Mouse (Mus musculus) hindbrain, embryonic 12.5 days (tissue): ENCODE results near the gene Wfikkn2. TPM values are rescaled to one million over a fixed set of nuclear protein-coding genes. Genes with fewer than 3 reads are reported as not detected.
"Not testable (repeated sequence)": the region's sequence is repeated elsewhere in the genome, so short reads cannot be mapped to it uniquely, and the experiment has no call there.

Experiments used
- ATAC-seq: fragments of 200-750 bp; cut with Nextera tagmentation; 2 replicates; pipeline ENCODE4 v1.8.0; 2017; ENCODE audit warnings: moderate TSS enrichment; ENCODE audit not compliant: low FRiP score
- H3K27ac ChIP-seq: fragments of 300-500 bp; sonication (generic); 2 replicates; pipeline ENCODE4 v1.5.1; 2016; ENCODE audit warnings: mild to moderate bottlenecking
- H3K27me3 ChIP-seq: fragments of 300-500 bp; sonication (generic); 2 replicates; pipeline ENCODE4 v1.6.1; 2016; ENCODE audit warnings: mild to moderate bottlenecking
- H3K36me3 ChIP-seq: fragments of 300-500 bp; sonication (generic); 2 replicates; pipeline ENCODE4 v1.6.1; 2016; ENCODE audit warnings: mild to moderate bottlenecking
- H3K4me1 ChIP-seq: fragments of 300-500 bp; sonication (generic); 2 replicates; pipeline ENCODE4 v1.6.1; 2016
- H3K4me2 ChIP-seq: fragments of 300-500 bp; sonication (generic); replicated peaks from 2 replicates; pipeline ENCODE4 v1.6.1; 2016; ENCODE audit warnings: mild to moderate bottlenecking
- H3K4me3 ChIP-seq: fragments of 300-500 bp; sonication (generic); 2 replicates; pipeline ENCODE4 v1.5.1; 2016; ENCODE audit warnings: mild to moderate bottlenecking
- H3K9ac ChIP-seq: fragments of 300-500 bp; sonication (generic); 2 replicates; pipeline ENCODE4 v1.6.1; 2016; ENCODE audit warnings: mild to moderate bottlenecking, moderate library complexity
- H3K9me3 ChIP-seq: fragments of 300-500 bp; sonication (generic); replicated peaks from 2 replicates; pipeline ENCODE4 v1.6.1; 2016; ENCODE audit warnings: mild to moderate bottlenecking
- WGBS: fragments of 180-500 bp; shearing (Covaris S2); methylation state at CpG from one replicate; pipeline ENCODE4 v1.1.7; 2016; 5-methylcytosine and 5-hydroxymethylcytosine counted together
- polyA plus RNA-seq: library from polyadenylated mRNA; unstranded; fragments of >200 nt; fragmentation: Nextera tagmentation; extraction: Ambion mirVana; gene quantifications from 2 replicates; pipeline ENCODE4 v1.2.1, GENCODE M21; 2016

Wfikkn2 gene
- polyA plus RNA-seq, 1 experiment from 2014 or later: 6.8 TPM

GRCm38 (mm10) chr11:94275226-94275625 is 29.4 kb upstream of the Wfikkn2 start:
- H3K4me3 ChIP-seq: no peak overlapping the region
- H3K9ac ChIP-seq: no peak overlapping the region
- WGBS: 82% methylated on average over 7 of the region's 7 CpGs
- no peak overlapping the region for H3K4me2 ChIP-seq
- H3K4me1 ChIP-seq: peaks cover 6% of the 10 kb centered on the region; the same call in 1 of the 2 replicates
- no peaks in the 10 kb centered on the region for H3K36me3 ChIP-seq
- ATAC-seq: no peak
- no peaks in the 10 kb centered on the region for H3K9me3 ChIP-seq
- H3K27ac ChIP-seq: no peak overlapping the region
- H3K27me3 ChIP-seq: no peaks in the 10 kb centered on the region

GRCm38 (mm10) chr11:94274206-94274867 is 28.5 kb upstream of the Wfikkn2 start:
- no peak overlapping the region for H3K9ac ChIP-seq
- no peaks in the 10 kb centered on the region for H3K9me3 ChIP-seq
- H3K4me1 ChIP-seq: peaks cover 6% of the 10 kb centered on the region; the same call in 1 of the 2 replicates
- H3K27ac ChIP-seq: no peak overlapping the region
- ATAC-seq: no peak
- WGBS: 91% methylated on average over 10 of the region's 10 CpGs
- no peak overlapping the region for H3K4me3 ChIP-seq
- H3K36me3 ChIP-seq: no peaks in the 10 kb centered on the region
- H3K27me3 ChIP-seq: no peaks in the 10 kb centered on the region
- H3K4me2 ChIP-seq: no peak overlapping the region

GRCm38 (mm10) chr11:94272960-94273927 is 27.4 kb upstream of the Wfikkn2 start:
- ATAC-seq: no peak
- H3K27me3 ChIP-seq: no peaks in the 10 kb centered on the region
- H3K27ac ChIP-seq: no peak overlapping the region
- H3K4me2 ChIP-seq: no peak overlapping the region
- 90% methylated on average over 21 of the region's 21 CpGs for WGBS
- no peaks in the 10 kb centered on the region for H3K9me3 ChIP-seq
- no peaks in the 10 kb centered on the region for H3K36me3 ChIP-seq
- H3K4me1 ChIP-seq: peaks cover 6% of the 10 kb centered on the region; the same call in 1 of the 2 replicates
- no peak overlapping the region for H3K4me3 ChIP-seq
- no peak overlapping the region for H3K9ac ChIP-seq

GRCm38 (mm10) chr11:94271015-94271414 is 25.2 kb upstream of the Wfikkn2 start:
- H3K4me2 ChIP-seq: no peak overlapping the region
- no peaks in the 10 kb centered on the region for H3K27me3 ChIP-seq
- H3K9me3 ChIP-seq: no peaks in the 10 kb centered on the region
- no peak overlapping the region for H3K4me3 ChIP-seq
- 88% methylated on average over 2 of the region's 2 CpGs for WGBS
- ATAC-seq: no peak
- no peak overlapping the region for H3K27ac ChIP-seq
- H3K9ac ChIP-seq: no peak overlapping the region
- no peaks in the 10 kb centered on the region for H3K4me1 ChIP-seq
- no peaks in the 10 kb centered on the region for H3K36me3 ChIP-seq

GRCm38 (mm10) chr11:94269906-94270305 is 24.1 kb upstream of the Wfikkn2 start:
- Histone ChIP-seq H3K4me2 (no peak overlapping the region), H3K9me3 (no peaks in the 10 kb centered on the region), H3K27me3 (no peaks in the 10 kb centered on the region), H3K9ac (no peak overlapping the region), H3K27ac (no peak overlapping the region), H3K4me1 (peaks cover 7% of the 10 kb centered on the region; the same call in 1 of the 2 replicates), H3K4me3 (no peak overlapping the region), H3K36me3 (no peaks in the 10 kb centered on the region)
- ATAC-seq: no peak
- WGBS: 86% methylated on average over 7 of the region's 7 CpGs

GRCm38 (mm10) chr11:94268761-94269160 is 23.0 kb upstream of the Wfikkn2 start:
- Histone ChIP-seq H3K4me2 (no peak overlapping the region), H3K27ac (no peak overlapping the region), H3K27me3 (no peaks in the 10 kb centered on the region), H3K4me3 (no peak overlapping the region), H3K4me1 (peaks cover 7% of the 10 kb centered on the region; the same call in 1 of the 2 replicates), H3K9me3 (no peaks in the 10 kb centered on the region), H3K36me3 (no peaks in the 10 kb centered on the region), H3K9ac (no peak overlapping the region)
- ATAC-seq: no peak

- not testable (repeated sequence) for H3K4me3 ChIP-seq, H3K27me3 ChIP-seq, H3K27ac ChIP-seq, H3K9me3 ChIP-seq, H3K4me2 ChIP-seq, H3K36me3 ChIP-seq, ATAC-seq, H3K9ac ChIP-seq
- WGBS: 81% methylated on average over 3 of the region's 3 CpGs
- peaks cover 16% of the 10 kb centered on the region; the same call in 1 of the 2 replicates for H3K4me1 ChIP-seq
Observed at GRCm38 (mm10) chr11:94266155-94266554, 20.4 kb upstream of the Wfikkn2 start.

- H3K9ac ChIP-seq: no peak overlapping the region
Observed at GRCm38 (mm10) chr11:94265134-94265785, 19.5 kb upstream of the Wfikkn2 start.

GRCm38 (mm10) chr11:94261585-94262370 is 16.0 kb upstream of the Wfikkn2 start:
- H3K4me1 ChIP-seq: peaks cover 16% of the 10 kb centered on the region; the same call in 1 of the 2 replicates
- no peak overlapping the region for H3K27ac ChIP-seq
- no peaks in the 10 kb centered on the region for H3K9me3 ChIP-seq
- no peak overlapping the region for H3K9ac ChIP-seq
- H3K27me3 ChIP-seq: no peaks in the 10 kb centered on the region
- H3K36me3 ChIP-seq: no peaks in the 10 kb centered on the region
- 67% methylated on average over 6 of the region's 6 CpGs for WGBS
- H3K4me3 ChIP-seq: no peak overlapping the region
- no peak overlapping the region for H3K4me2 ChIP-seq
- no peak for ATAC-seq

More at GRCm38 (mm10) chr11:94265134-94265785, 19.5 kb upstream of the Wfikkn2 start:
- H3K27me3 ChIP-seq: no peaks in the 10 kb centered on the region
- peak; percentile 67 for ATAC-seq
- H3K4me2 ChIP-seq: peak overlapping the region; percentile 67
- peak overlapping the region; percentile 31 for H3K4me3 ChIP-seq
- no peaks in the 10 kb centered on the region for H3K9me3 ChIP-seq
- H3K36me3 ChIP-seq: no peaks in the 10 kb centered on the region
- 2% methylated on average over 18 of the region's 18 CpGs for WGBS
- peaks cover 16% of the 10 kb centered on the region; the same call in 1 of the 2 replicates for H3K4me1 ChIP-seq
- no peak overlapping the region for H3K27ac ChIP-seq

- ATAC-seq: no peak
- Histone ChIP-seq H3K27ac (no peak overlapping the region), H3K9me3 (no peaks in the 10 kb centered on the region), H3K36me3 (no peaks in the 10 kb centered on the region), H3K4me3 (no peak overlapping the region), H3K9ac (no peak overlapping the region), H3K4me2 (no peak overlapping the region), H3K4me1 (peaks cover 9% of the 10 kb centered on the region; the same call in 1 of the 2 replicates), H3K27me3 (no peaks in the 10 kb centered on the region)
- 58% methylated on average over 4 of the region's 4 CpGs for WGBS
Observed at GRCm38 (mm10) chr11:94259814-94260213, 14.0 kb upstream of the Wfikkn2 start.

- no peak for ATAC-seq
- Histone ChIP-seq H3K4me2 (no peak overlapping the region), H3K4me1 (peaks cover 11% of the 10 kb centered on the region; the same call in 1 of the 2 replicates), H3K9ac (no peak overlapping the region), H3K36me3 (no peaks in the 10 kb centered on the region), H3K27ac (no peak overlapping the region), H3K9me3 (no peaks in the 10 kb centered on the region), H3K4me3 (no peak overlapping the region), H3K27me3 (no peaks in the 10 kb centered on the region)
- 77% methylated on average over 14 of the region's 14 CpGs for WGBS
Observed at GRCm38 (mm10) chr11:94257987-94258386, 12.2 kb upstream of the Wfikkn2 start.
